Mouse (Mus musculus): ENCODE measurements around the gene Kdm6a.

DNA sequence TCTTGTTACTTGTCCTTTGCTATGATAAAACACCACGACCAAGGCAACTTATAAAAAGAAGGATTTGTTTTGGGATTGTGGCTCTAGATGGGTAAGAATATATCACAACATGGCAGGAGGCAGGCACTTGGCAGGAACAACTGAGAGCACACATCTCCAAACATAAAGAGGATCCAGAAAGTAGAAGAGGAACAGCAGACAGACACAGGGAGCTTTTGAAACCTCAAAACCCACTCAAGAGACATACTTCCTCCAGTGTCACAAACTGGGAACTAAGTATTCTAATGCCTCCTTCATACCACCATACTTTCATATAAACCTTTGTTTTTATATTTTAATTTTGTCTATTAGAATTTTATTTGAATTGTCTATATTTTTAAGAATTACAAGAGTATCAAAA, 77.2 kb downstream of the Kdm6a start:
- TF ChIP-seq GATA1 (IDR thresholded peaks at IDR 0.05; ENCODE audit: borderline replicate concordance, low read length), result no peak
- no peak for TF ChIP-seq FLI1 (IDR thresholded peaks at IDR 0.05; ENCODE audit: low read length)

Data from megakaryocyte, embryonic 14.5 days (primary cell).